Mouse (Mus musculus): ENCODE measurements around the gene Bcl2l13.
"Not testable (repeated sequence)": the region's sequence is repeated elsewhere in the genome, so short reads cannot be mapped to it uniquely, and the experiment has no call there.

The Bcl2l13 gene

GRCm38 (mm10) chr6:120830866-120831608 is 5.0 kb upstream of the Bcl2l13 start:
- no peak for DNase-seq

- no peak for DNase-seq
Observed at GRCm38 (mm10) chr6:120832097-120832496, 3.9 kb upstream of the Bcl2l13 start.

GRCm38 (mm10) chr6:120834766-120835321 is 1.2 kb upstream of the Bcl2l13 start:
- DNase-seq: no peak

- DNase-seq: no peak
Observed at GRCm38 (mm10) chr6:120836389-120837151, 558 bp downstream of the Bcl2l13 start.

- DNase-seq: no peak
Observed at GRCm38 (mm10) chr6:120837152-120837530, 1.1 kb downstream of the Bcl2l13 start.

GRCm38 (mm10) chr6:120840258-120840657 is 4.2 kb downstream of the Bcl2l13 start:
- no peak for DNase-seq

- DNase-seq: no peak
Observed at GRCm38 (mm10) chr6:120841754-120842153, 5.7 kb downstream of the Bcl2l13 start.

- not testable (repeated sequence) for DNase-seq
Observed at GRCm38 (mm10) chr6:120850720-120851119, 14.7 kb downstream of the Bcl2l13 start.

GRCm38 (mm10) chr6:120854413-120854812 is 18.4 kb downstream of the Bcl2l13 start:
- DNase-seq: no peak

- DNase-seq: no peak
Observed at GRCm38 (mm10) chr6:120858217-120858711, 22.3 kb downstream of the Bcl2l13 start.

GRCm38 (mm10) chr6:120860079-120860478 is 24.1 kb downstream of the Bcl2l13 start:
- no peak for DNase-seq

- no peak for DNase-seq
Observed at GRCm38 (mm10) chr6:120866051-120866814, 30.2 kb downstream of the Bcl2l13 start.

GRCm38 (mm10) chr6:120868824-120869223 is 32.8 kb downstream of the Bcl2l13 start:
- DNase-seq: no peak

GRCm38 (mm10) chr6:120871286-120871685 is 35.3 kb downstream of the Bcl2l13 start:
- DNase-seq: no peak

- DNase-seq: no peak
Observed at GRCm38 (mm10) chr6:120873874-120874273, 37.9 kb downstream of the Bcl2l13 start.

GRCm38 (mm10) chr6:120879046-120879445 is 43.0 kb downstream of the Bcl2l13 start:
- no peak for DNase-seq

- no peak for DNase-seq
Observed at GRCm38 (mm10) chr6:120884436-120884835, 48.4 kb downstream of the Bcl2l13 start.

GRCm38 (mm10) chr6:120886696-120887095 is 50.7 kb downstream of the Bcl2l13 start:
- DNase-seq: no peak

- no peak for DNase-seq
Observed at GRCm38 (mm10) chr6:120894089-120894488, 58.1 kb downstream of the Bcl2l13 start.

- no peak for DNase-seq
Observed at GRCm38 (mm10) chr6:120894524-120894923, 58.5 kb downstream of the Bcl2l13 start.

GRCm38 (mm10) chr6:120898188-120898833 is 62.3 kb downstream of the Bcl2l13 start:
- peak; percentile 62 to 65 for DNase-seq

Data from B cell, adult 2 months (primary cell).